Mouse (Mus musculus) layer of hippocampus, postnatal 10 days (tissue): ENCODE data around the gene Olfr1150-ps1. TPM values are rescaled to one million over a fixed set of nuclear protein-coding genes. Genes with fewer than 3 reads are reported as not detected.

Experiments used
- DNase-seq, 2 experiments: peaks; one replicate each; pipeline ENCODE4 v3.0.0; 2021; ENCODE audit warnings: low spot score in 2 of 2
- long read RNA-seq: library from polyadenylated mRNA; stranded (forward); transcript quantifications from one replicate; pipeline ENCODE4 v2.0.0, GENCODE M21; 2023
- total RNA-seq, 2 experiments: library from RNA; stranded (reverse); gene quantifications; 2 replicates each; pipeline ENCODE4 v1.2.3; 2021

Gene Olfr1150-ps1
- total RNA-seq: not detected
- long read RNA-seq: 0 reads

- no peak for DNase-seq
Measured at GRCm38 (mm10) chr2:87843693-87844092, at the start of gene Olfr1150-ps1. Gene Olfr1150-ps1 (plus strand): TSS chr2:87843993.

GRCm38 (mm10) chr2:87800292-87800691 is 43.5 kb upstream of the Olfr1150-ps1 start, which contains the start of gene Olfr1143:
Gene Olfr1143 (plus strand): TSS chr2:87800592.
- DNase-seq: no peak

- DNase-seq: no peak
Measured at GRCm38 (mm10) chr2:87809522-87809921, 34.3 kb upstream of the Olfr1150-ps1 start, which contains the start of gene Olfr1145. Gene Olfr1145 (plus strand): TSS chr2:87809822.

GRCm38 (mm10) chr2:87830233-87830632 is 13.6 kb upstream of the Olfr1150-ps1 start, which contains the start of gene Olfr1148:
Gene Olfr1148 (plus strand): TSS chr2:87830533.
- no peak for DNase-seq

GRCm38 (mm10) chr2:87855562-87855961 is 11.8 kb downstream of the Olfr1150-ps1 start, which contains the start of gene Olfr1151:
Gene Olfr1151 (plus strand): TSS chr2:87855862.
- no peak for DNase-seq

- DNase-seq: no peak
Measured at GRCm38 (mm10) chr2:87866192-87866591, 22.4 kb downstream of the Olfr1150-ps1 start, which contains the start of gene Olfr1152. Gene Olfr1152 (plus strand): TSS chr2:87866492.

GRCm38 (mm10) chr2:87894662-87895061 is 50.9 kb downstream of the Olfr1150-ps1 start, which contains the start of gene Olfr1153:
Gene Olfr1153 (plus strand): TSS chr2:87894962.
- DNase-seq: no peak

Other genes starting within 250 kb of the Olfr1150-ps1 start
- gene Olfr1130, start 237.8 kb upstream of the Olfr1150-ps1 start, total RNA-seq: not detected
- not detected for gene Olfr1131, start 216.9 kb upstream of the Olfr1150-ps1 start, total RNA-seq
- gene Olfr1132, start 206.5 kb upstream of the Olfr1150-ps1 start, total RNA-seq: not detected
- gene Olfr1133, start 196.6 kb upstream of the Olfr1150-ps1 start, total RNA-seq: not detected
- gene Olfr1134, start 185.5 kb upstream of the Olfr1150-ps1 start, total RNA-seq: not detected
- gene Olfr1135, start 170.3 kb upstream of the Olfr1150-ps1 start, total RNA-seq: not detected
- gene Olfr1136, start 150.0 kb upstream of the Olfr1150-ps1 start, total RNA-seq: not detected
- not detected for gene Olfr1137, start 130.8 kb upstream of the Olfr1150-ps1 start, total RNA-seq
- not detected for gene Olfr1138, start 104.0 kb upstream of the Olfr1150-ps1 start, total RNA-seq
- gene Olfr1140, start 100.2 kb upstream of the Olfr1150-ps1 start, total RNA-seq: not detected
- not detected for gene Olfr1141, start 90.0 kb upstream of the Olfr1150-ps1 start, total RNA-seq
- gene Olfr152, start 64.5 kb upstream of the Olfr1150-ps1 start, total RNA-seq: not detected
- gene Olfr1143, start 43.4 kb upstream of the Olfr1150-ps1 start, total RNA-seq: not detected
- not detected for gene Olfr1145, start 34.2 kb upstream of the Olfr1150-ps1 start, total RNA-seq
- not detected for gene Olfr1148, start 13.5 kb upstream of the Olfr1150-ps1 start, total RNA-seq
- not detected for gene Olfr1151, start 11.9 kb downstream of the Olfr1150-ps1 start, total RNA-seq
- under 1 TPM in 1 of 2 experiments, not detected in 1; 0.04 TPM for gene Olfr1152, start 22.5 kb downstream of the Olfr1150-ps1 start, total RNA-seq
- not detected for gene Olfr1153, start 51.0 kb downstream of the Olfr1150-ps1 start, total RNA-seq
- gene Olfr1154, start 61.2 kb downstream of the Olfr1150-ps1 start, total RNA-seq: not detected
- not detected for gene Olfr1155, start 101.1 kb downstream of the Olfr1150-ps1 start, total RNA-seq
- not detected for gene Olfr1156, start 109.1 kb downstream of the Olfr1150-ps1 start, total RNA-seq
- not detected for gene Olfr1157, start 124.3 kb downstream of the Olfr1150-ps1 start, total RNA-seq
- gene Olfr74, start 130.7 kb downstream of the Olfr1150-ps1 start, total RNA-seq: not detected
- not detected for gene Olfr1158, start 146.1 kb downstream of the Olfr1150-ps1 start, total RNA-seq
- gene Olfr1160, start 164.3 kb downstream of the Olfr1150-ps1 start, total RNA-seq: not detected
- gene Olfr1161, start 178.8 kb downstream of the Olfr1150-ps1 start, total RNA-seq: not detected
- not detected for gene Olfr73, start 193.7 kb downstream of the Olfr1150-ps1 start, total RNA-seq
- not detected for gene Olfr1162, start 207.1 kb downstream of the Olfr1150-ps1 start, total RNA-seq
- gene Olfr1163, start 227.8 kb downstream of the Olfr1150-ps1 start, total RNA-seq: not detected
- gene Olfr1164, start 250.0 kb downstream of the Olfr1150-ps1 start, total RNA-seq: not detected